Mouse (Mus musculus) urinary bladder, postnatal 4 days (tissue): Measurements from ENCODE around the gene Slc38a10.

Source experiments
- DNase-seq, 2 experiments: peaks; one replicate each; pipeline ENCODE4 v3.0.0; 2021 to 2022; ENCODE audit warnings: low spot score in 2 of 2

Slc38a10 gene

DNA sequence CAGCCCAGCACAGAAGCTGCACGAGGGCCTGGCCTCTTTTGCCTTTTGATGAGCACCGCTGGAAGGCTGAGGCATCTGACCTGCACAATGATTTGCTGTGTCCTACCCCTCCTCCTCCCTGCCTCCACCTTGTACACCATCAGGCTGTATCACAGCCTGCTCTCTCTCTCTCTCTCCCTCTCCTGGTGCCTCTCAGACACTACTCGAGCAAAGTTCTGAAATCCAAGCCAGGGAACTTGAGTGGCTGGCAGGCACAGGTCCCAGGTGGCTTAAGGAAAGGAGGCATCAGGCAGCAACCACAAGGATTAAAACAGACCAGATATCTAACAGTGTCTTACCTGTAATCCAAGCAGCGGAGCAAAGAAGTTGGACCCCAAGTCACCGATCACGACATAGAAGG, 10.9 kb downstream of the Slc38a10 start:
- no peak for DNase-seq

DNA sequence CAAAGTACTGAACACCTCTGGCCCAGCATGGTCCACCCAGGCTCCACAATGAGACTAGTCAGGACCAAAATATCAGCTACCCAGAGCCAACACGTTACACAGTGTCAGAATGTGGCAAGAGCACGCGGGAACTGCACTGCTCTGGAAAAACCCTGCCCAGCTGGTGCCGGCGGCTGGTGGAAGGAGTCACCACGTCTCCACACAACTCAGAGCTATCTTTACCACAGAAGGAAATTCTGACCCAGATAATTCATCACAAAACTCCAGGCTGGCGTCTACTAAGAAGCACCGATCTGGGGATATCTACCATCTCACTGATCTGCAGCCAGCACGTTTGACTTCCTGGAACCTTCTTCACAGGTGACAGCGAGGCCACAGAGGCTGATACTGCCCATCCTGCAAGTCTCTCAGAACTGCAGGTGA, 11.8 kb downstream of the Slc38a10 start:
- DNase-seq: no peak

DNA sequence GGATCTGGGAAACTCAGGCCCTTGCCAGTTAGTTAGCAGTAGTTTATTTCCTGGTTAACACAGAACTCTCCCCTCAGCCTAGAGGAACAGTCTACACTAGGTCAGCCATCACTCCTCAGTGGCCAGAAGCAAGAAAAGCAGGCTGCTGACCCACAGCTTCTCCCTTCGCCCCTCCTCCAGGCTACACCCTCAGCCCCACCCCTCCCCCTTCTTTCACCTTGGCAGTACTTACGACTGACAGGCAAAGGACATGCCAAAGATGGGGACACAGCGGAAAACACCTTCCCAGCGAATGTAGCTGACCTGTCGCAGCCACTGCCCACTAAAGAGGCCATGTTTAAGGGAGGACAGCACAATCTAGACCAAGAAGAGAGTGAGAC, 13.5 kb downstream of the Slc38a10 start:
- no peak for DNase-seq

DNA sequence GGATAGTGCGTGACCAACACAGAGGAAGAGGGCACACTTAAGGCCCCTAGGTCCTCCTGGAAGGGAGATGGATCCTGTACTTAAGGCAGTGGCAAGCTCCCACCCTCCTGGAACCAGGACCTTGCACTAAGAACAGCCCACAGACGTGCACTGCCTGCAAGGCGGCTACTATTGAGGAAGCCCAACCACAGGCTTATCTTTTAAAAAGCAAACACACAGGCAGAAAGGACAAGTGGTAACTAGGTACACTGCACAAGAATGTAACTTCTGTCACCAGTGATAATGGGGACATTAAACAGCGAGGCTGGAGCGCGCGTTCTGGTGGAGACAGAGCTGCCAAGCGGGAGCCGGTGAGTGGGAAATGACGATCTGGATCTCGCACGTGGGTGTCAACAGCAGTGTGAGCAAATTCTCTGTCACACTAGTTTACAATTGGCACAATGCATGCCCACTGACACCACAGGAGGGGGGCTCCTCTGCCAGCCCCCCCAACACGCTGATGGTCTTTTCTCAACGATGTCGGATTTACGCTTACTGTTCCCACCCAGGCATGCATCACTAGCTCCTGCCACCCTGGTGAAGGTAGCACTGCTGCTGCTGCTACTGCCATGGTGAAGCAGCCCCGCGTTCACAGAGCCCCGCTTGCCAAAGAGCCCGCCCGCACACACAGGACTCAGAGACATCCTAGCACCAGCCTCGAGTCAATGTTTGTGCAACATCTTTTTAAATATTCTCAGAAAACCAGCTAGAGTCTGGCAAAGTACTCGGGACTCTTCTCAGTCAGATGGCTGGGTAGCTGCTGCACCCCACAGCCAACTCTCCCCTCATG, 14.1 kb downstream of the Slc38a10 start:
- no peak for DNase-seq

DNA sequence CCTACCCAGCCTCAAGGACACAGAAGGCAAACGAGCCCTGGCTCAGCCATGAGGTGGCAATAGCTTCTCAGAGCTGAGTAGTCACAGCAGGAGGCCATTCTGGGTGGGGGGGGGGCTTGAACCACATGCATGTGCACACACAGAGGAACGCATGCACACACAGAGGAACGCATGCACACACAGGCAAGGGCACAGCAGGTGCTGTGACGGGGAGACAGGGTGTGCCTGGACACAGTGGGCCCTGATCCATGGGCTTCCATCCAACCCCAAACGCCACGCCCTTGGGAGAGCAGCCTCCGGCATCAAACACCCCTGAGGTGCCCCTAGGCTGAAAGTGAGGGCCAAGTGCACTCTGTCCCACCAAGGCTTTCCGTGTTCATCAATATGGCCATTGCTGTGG, 15.0 kb downstream of the Slc38a10 start:
- DNase-seq: no peak

DNA sequence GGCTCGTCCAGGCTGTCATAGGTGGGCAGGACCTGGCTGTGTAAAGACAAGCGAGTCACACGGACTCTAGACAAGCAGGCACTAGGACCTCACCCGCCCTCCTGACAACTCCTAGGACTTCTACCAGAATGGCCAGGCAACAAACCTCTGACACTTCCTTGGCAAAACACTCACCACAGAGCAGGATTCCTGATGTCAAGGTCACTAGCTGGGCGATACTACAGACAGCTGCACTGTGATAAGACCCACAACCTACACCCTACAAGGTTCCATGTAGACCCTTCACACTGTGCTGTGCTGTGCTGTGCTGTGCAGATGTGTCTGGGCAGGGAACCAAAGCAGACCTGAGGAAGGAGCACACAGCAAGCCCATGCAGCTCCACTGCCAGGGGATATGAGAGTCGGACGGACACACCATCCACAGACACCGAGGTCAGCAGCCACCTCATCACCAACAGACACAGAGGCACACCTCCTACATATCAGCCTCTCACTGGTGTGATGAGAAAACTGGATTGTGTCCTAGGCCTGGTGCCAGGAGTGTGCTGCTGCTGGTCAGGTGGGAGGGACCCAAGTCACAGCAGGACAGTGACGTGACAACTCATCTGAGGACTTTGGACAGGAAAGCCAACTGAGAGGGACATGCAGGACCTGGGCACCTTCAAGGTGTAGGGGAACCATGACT, 16.2 kb downstream of the Slc38a10 start:
- no peak for DNase-seq

DNA sequence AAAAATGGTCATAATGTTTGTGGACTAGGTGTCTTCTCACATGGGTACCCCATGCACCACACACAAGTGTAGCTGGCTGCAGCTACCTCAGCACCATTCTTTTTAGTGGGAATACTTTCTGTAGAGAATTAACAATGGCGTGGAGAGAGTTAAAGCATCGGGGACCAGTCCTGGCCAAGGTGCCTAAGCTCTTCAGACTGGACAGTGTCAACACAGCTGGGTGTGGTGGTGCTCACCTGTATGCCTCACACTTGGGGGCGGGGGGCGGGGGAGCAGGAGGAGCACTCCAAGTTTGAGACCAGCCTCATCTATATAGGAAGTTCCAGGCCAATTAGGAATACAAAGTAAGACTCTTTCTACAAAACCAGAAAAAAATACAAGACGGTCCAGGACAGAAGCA, 17.0 kb downstream of the Slc38a10 start:
- no peak for DNase-seq

DNA sequence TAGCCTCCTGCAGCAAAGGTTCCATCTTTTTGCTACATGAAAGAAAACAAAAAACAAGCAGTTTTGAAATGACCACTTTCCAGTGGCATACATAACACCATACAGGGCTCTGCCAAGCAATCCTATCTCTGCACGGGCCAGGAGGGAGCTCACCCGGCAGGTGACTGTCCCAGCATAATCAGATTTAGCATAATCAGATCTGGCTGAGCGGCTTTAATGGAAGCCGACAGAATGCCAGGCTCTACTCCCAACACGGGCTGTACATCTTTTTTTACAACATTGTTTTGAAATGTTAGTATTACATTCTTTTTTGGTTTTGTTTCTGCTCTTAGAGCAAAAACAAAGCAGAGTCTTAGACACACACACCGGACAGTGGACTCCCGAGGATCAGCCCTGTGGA, 21.9 kb downstream of the Slc38a10 start:
- DNase-seq: no peak

DNA sequence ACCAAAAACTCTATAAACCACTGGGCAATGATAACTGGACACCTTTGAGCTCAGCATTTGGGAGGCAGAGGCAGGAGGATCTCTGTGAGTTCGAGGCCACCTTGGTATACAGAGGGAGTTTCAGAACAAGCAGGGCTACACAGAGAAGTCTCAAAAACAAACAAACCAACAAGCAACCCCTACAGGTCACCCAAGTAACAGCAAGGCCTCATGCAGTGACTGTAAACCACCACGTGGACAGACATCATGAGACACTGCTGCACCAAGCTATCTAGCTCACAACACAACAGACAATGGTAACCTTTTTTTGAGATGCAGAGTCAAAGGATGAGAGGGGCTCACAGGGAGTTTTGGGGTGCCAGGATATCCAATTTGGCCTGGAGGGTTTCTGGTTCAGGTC, 24.3 kb downstream of the Slc38a10 start:
- no peak for DNase-seq

DNA sequence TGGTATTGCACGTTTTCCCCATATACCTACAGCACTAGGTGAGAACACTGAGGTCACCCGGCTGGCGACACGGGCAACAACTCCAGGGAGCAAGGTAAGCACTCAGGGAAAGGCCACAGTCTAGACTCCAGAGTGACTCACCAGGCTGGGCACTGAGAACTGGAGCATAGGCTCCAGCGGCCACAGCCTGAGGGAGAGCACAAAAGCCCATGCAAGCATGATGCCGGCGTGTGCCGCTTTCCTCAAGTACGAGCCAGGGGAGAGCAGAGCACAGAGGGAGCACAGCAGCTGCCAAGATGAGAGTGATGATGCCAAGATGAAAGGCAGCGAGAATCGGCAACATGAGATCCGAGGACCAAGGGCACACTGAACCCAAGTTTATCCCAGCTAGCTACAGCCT, 29.0 kb downstream of the Slc38a10 start:
- no peak for DNase-seq

DNA sequence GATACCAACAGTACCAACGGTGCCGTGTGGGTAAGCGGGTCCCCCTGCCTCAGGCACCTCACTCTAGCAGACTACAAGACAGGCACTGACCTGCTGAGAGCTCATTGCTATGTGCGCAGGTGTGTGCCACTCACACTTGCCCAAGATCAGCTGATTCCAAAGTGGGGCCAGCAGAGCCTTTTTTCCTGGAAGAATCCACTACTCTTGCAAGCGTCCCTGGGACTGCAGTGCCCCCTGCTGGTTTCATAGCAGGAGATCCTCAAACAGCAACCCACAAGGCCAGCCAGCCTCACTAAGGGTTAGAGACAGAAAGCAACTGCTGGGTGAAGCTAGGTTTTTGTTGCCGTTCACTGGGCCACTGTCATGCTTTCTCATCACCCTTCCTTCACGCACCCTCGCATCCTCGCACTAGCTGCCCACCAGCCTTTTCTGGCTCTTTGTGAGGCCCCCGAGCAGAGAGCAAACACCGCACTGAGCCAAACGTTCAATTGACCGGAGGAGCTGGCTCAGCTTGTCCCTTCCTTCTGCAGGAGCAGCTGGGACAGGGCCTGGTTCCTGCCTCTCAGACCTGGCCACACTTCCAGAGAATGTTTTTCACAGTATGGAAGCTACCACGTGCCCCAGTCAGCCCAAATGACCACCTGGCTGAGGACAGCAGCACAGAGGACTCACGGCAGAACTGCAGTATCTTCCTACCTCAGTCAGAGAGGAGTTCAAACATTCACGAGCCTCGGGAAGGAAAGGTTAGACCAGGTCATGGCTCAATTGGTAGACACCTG, 30.3 kb downstream of the Slc38a10 start:
- DNase-seq: peak in 1 of 2 experiments; percentile 69

DNA sequence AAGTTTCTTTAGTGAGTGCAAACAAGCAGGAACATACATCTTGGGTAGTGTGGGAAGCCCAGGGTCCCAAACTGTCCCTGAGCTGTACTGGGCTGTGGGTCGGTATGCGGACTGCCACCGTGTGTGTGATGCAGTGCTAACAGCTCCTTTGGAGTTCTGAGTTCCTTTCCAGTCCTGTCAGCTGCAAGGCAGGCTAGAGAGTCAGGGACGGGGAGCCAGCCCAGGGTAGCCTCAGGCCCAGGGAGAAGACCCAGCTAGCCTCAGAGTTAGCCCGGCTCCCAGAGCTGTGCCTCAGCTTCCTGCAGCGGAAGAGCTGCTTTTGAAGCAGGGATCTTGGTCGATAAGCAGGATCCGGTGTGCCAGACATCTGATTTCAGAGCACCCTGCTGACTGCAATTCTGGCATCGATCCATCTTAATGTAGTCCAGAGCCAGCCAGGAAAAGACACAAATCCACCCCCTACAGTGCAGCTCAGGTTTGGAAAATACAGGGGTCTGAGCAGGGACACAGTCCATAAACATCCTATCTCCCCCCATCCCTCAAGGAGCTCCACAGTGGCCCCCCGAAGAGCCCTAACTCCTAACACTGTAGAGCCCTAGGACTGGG, 31.1 kb downstream of the Slc38a10 start:
- no peak for DNase-seq

DNA sequence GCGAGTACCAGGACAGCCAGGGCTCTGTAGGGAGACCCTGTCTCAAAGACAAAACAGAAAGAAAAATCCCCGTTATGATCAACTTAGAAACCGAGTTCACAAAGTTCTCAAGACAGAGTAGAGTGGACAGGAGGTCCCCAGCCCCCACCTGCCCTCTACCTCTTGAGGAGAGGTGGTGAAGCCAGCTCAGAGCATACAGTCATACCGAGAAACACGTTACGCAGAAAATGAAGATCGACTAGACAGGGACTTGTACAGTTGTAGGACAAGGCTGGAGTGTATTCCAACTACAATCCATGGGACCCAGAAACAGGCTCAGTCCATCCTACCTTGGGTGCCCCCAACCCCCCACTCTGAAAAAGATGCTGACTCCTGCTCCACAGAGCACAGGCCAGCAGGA, 32.0 kb downstream of the Slc38a10 start:
- no peak for DNase-seq

DNA sequence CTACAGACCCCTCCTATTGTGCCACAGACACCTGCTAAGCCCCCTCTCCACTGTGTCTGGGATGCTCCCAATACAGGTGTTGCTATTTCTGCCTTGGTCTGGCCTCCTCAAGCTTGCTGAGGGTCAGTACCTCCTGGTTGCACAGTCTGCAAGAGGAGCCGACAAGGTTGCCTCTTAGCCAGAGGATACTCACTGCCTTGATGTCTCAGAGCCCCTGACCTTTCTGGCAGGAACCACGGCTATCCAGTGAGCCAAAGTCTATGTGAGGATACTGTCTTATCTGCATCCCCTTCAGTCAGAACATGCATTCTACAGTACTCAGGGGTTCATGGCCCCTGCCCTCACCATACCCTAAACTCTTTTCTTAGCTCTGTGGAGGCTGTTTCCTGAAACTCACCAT, 33.5 kb downstream of the Slc38a10 start:
- no peak for DNase-seq

DNA sequence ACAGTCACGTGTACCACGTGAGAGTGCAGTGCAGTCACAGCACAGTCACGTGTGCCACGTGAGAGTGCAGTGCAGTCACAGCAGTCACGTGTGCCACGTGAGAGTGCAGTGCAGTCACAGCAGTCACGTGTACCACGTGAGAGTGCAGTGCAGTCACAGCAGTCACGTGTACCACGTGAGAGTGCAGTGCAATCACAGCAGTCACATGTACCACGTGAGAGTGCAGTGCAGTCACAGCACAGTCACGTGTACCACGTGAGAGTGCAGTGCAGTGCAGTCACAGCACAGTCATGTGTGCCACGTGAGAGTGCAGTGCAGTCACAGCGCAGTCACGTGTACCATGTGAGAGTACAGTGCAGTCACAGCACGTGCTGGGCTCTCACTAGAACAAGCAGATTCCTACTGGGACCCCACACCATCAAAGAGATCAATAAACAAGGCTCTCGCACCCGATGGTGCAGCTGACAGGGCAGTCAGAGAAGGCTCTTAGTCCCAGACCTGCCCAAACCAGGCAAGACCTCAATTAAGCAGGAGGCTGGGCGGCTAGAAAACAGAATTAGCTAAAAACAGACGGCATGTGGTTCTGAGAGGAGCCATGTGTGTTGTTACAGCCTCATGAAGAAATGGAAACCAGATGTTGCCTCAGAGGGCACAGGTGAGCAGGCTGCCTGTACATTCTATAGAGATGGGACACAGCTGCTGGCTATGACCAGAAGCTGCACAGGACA, 36.5 kb downstream of the Slc38a10 start:
- no peak for DNase-seq

DNA sequence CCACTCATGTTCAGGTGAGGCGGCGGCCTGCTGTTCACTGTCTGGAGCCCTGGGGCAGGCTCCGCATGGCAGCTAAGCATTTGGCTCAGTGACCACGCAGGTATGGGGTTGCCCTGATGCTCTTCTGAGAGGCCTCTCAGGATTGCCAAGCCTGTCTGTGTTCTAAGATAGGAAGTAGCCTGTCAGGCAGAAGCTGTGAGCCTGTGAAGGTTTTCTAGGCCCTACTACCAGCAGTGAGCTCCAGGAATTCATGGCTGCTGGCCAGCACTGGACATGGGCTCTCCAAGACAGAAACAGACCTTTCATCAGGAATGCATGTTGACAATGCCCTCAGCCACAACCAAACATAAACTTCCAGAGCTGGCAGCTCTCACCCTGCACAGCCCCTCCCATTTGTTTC, 39.0 kb downstream of the Slc38a10 start:
- DNase-seq: no peak

DNA sequence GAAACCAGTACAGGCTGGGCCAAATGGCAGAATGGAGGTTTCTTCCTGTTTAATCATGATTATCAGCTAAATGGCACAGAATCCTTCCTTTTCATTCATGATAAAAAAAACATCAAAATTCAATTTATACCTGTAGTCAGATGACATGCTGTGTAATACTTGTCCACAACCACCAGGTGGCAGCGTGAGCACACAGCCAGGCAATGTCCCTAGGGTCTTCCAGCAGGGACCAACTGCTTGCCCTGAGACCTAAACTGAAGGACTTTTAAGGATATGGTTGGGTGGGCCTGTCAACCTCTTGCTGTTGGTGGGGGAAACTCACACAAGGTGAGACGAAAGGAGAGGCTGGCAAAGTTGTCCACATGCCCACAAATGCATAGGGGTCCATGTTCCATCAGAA, 40.1 kb downstream of the Slc38a10 start:
- no peak for DNase-seq

DNA sequence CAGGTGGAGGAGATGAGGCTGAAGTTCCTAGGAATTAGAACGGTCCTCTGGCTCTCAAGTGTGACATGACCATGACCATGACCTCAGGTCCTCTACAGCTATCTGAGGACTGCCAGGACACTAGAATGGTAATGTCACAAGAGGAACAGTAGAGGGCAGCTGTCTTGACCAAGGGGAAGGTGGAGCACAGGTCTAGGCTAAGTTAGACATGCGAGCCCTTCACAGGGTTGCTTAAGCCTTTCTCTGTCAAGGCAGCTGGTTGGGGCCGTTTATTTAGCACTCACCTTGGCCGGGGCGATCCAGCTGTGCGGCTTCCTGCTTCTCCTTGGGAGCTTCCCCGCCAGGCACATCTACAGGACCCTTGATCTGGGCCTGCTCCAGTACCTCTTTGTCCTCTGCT, 40.6 kb downstream of the Slc38a10 start:
- no peak for DNase-seq

DNA sequence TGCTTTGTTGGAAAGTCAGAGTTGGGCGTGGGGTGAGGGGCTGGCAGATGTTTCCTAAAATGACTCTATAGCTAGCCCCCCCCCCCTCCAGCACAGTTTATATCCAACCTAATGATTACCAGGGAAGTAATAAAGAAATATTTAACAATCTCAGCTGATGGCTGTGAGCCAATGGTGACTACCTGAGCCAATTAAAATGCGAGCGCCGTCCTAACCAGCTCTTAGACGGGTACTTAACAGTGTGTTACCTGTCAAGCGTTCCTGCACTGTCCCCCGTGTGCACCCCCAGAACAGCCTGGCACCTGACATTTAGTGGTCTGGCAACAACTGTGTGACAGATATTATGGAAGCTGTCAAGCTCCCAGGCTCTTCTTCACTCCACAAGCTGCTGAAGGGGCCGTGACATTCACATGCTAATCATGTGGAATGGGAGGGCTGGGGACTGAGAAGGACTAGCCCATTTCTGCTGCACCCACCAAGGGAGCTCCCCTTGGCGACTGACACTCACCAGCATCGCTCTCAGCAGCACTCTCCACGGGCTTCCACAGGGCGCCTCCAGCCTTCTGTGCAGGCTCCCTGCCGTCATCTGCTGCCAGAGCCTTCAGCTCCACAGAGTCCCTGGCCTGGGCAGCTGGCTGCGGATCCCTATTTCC, 41.5 kb downstream of the Slc38a10 start:
- DNase-seq: no peak

DNA sequence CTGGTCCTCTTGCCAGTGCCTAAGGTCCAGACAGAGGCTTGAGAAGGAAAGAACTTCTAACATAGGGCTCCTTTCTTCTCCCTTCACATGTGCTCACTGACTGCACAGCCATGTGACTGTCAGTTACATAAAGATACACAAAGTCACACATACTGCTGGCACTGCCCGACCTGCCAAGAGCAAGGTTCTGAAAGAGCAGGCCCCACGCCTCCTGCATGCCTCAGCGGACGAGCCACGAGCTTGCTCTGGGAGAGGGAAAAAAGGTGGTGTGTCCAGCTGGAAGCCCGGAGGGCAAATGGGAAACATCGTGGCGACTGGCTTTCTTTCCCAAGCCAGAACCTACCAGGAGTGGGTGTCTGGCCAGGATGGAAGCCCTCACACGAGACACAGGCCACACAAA, 43.4 kb downstream of the Slc38a10 start:
- DNase-seq: no peak

DNA sequence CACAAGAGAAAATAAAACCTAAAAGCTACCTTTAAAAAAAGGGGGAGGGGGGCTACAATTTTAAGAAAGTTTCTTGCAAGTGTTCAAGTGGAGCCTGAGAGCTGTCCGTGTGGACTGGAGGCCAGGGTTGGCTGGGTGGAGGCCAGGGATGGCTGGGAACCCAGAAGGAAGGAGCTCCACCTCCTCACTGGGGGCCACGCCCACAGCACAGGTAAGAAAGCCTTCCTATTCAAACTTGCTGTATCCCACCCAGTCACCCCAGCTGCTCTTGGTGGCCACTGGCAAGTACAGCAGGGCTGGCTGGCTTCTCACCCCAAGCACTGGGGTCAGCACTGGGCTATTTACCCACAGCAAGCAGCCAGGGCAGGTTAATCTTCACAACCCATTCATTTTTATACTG, 44.1 kb downstream of the Slc38a10 start:
- DNase-seq: no peak
